Mouse (Mus musculus) heart, embryonic 12.5 days (tissue): ENCODE measurements at regions not wholly inside any gene's neighbourhood (a gene's known extent, or its start where the extent isn't known, plus 50 kb on each side); places are given as distances from the start of the nearest gene placed in this dataset.

Source experiments
- ATAC-seq: fragments of 200-750 bp; cut with Nextera tagmentation; 2 replicates; pipeline ENCODE4 v1.8.0; 2017; ENCODE audit warnings: moderate TSS enrichment, moderate library complexity; ENCODE audit not compliant: insufficient number of reproducible peaks, low FRiP score
- H3K27ac ChIP-seq: fragments of 300-500 bp; sonication (generic); 2 replicates; pipeline ENCODE4 v1.5.1; 2016; ENCODE audit warnings: mild to moderate bottlenecking, moderate library complexity; ENCODE audit not compliant: poor library complexity, severe bottlenecking
- H3K27me3 ChIP-seq: fragments of 300-500 bp; sonication (generic); replicated peaks from 2 replicates; pipeline ENCODE4 v1.6.1; 2016; ENCODE audit warnings: mild to moderate bottlenecking, moderate library complexity
- H3K36me3 ChIP-seq: fragments of 300-500 bp; sonication (generic); 2 replicates; pipeline ENCODE4 v1.6.1; 2016; ENCODE audit warnings: mild to moderate bottlenecking, moderate library complexity
- H3K4me1 ChIP-seq: fragments of 300-500 bp; sonication (generic); replicated peaks from 2 replicates; pipeline ENCODE4 v1.6.1; 2016; ENCODE audit warnings: mild to moderate bottlenecking
- H3K4me2 ChIP-seq: fragments of 300-500 bp; sonication (generic); 2 replicates; pipeline ENCODE4 v1.6.1; 2016; ENCODE audit warnings: mild to moderate bottlenecking, moderate library complexity
- H3K4me3 ChIP-seq: fragments of 300-500 bp; sonication (generic); 2 replicates; pipeline ENCODE4 v1.5.1; 2016; ENCODE audit warnings: mild to moderate bottlenecking
- H3K9ac ChIP-seq: fragments of 300-500 bp; sonication (generic); 2 replicates; pipeline ENCODE4 v1.6.1; 2016; ENCODE audit warnings: mild to moderate bottlenecking, moderate library complexity
- H3K9me3 ChIP-seq: fragments of 300-500 bp; sonication (generic); replicated peaks from 2 replicates; pipeline ENCODE4 v1.6.1; 2016; ENCODE audit warnings: mild to moderate bottlenecking, moderate library complexity
- WGBS: fragments of 180-500 bp; shearing (Covaris S2); methylation state at CpG from one replicate; pipeline ENCODE4 v1.1.7; 2016; 5-methylcytosine and 5-hydroxymethylcytosine counted together

GRCm38 (mm10) chr2:79532610-79533160, 76.1 kb upstream of the Cerkl start:
- WGBS, result 70% methylated on average over 3 of the region's 3 CpGs
- Histone ChIP-seq H3K36me3 (no peaks in the 10 kb centered on the region), H3K27me3 (no peaks in the 10 kb centered on the region), H3K27ac (no peak overlapping the region), H3K4me1 (peaks cover 33% of the 10 kb centered on the region), H3K4me3 (no peak overlapping the region), H3K9me3 (no peaks in the 10 kb centered on the region), H3K9ac (no peak overlapping the region), H3K4me2 (no peak overlapping the region)
- ATAC-seq, result no peak

GRCm38 (mm10) chr2:79537126-79537875, 80.7 kb upstream of the Cerkl start:
- 77% methylated on average over 5 of the region's 5 CpGs for WGBS
- no peak overlapping the region for H3K27ac ChIP-seq
- H3K9me3 ChIP-seq, result no peaks in the 10 kb centered on the region
- no peak overlapping the region for H3K9ac ChIP-seq
- no peak for ATAC-seq
- no peak overlapping the region for H3K4me3 ChIP-seq
- peaks cover 14% of the 10 kb centered on the region for H3K4me1 ChIP-seq
- no peaks in the 10 kb centered on the region for H3K27me3 ChIP-seq
- H3K4me2 ChIP-seq, result no peak overlapping the region
- H3K36me3 ChIP-seq, result no peaks in the 10 kb centered on the region

- Histone ChIP-seq H3K9ac (no peak overlapping the region), H3K4me3 (no peak overlapping the region), H3K27ac (no peak overlapping the region), H3K4me1 (peaks cover 33% of the 10 kb centered on the region), H3K27me3 (no peaks in the 10 kb centered on the region), H3K9me3 (no peaks in the 10 kb centered on the region), H3K4me2 (no peak overlapping the region), H3K36me3 (no peaks in the 10 kb centered on the region)
- no peak for ATAC-seq
- 69% methylated on average over 8 of the region's 8 CpGs for WGBS
These were observed 83.8 kb upstream of the Cerkl start for GRCm38 (mm10) chr2:79540384-79540783.

- H3K9me3 ChIP-seq, result no peaks in the 10 kb centered on the region
- no peak overlapping the region for H3K27ac ChIP-seq
- no peaks in the 10 kb centered on the region for H3K36me3 ChIP-seq
- peaks cover 36% of the 10 kb centered on the region for H3K4me1 ChIP-seq
- H3K4me2 ChIP-seq, result no peak overlapping the region
- no peak overlapping the region for H3K9ac ChIP-seq
- WGBS, result 59% methylated on average over 6 of the region's 6 CpGs
- ATAC-seq, result no peak
- H3K4me3 ChIP-seq, result no peak overlapping the region
- H3K27me3 ChIP-seq, result no peaks in the 10 kb centered on the region
These were observed 85.8 kb upstream of the Cerkl start for GRCm38 (mm10) chr2:79542191-79542980.

GRCm38 (mm10) chr2:79543456-79543855, 86.9 kb upstream of the Cerkl start:
- H3K4me2 ChIP-seq, result no peak overlapping the region
- H3K9me3 ChIP-seq, result no peaks in the 10 kb centered on the region
- no peak overlapping the region for H3K9ac ChIP-seq
- H3K36me3 ChIP-seq, result no peaks in the 10 kb centered on the region
- no peak for ATAC-seq
- no peak overlapping the region for H3K4me3 ChIP-seq
- no peaks in the 10 kb centered on the region for H3K27me3 ChIP-seq
- peaks cover 36% of the 10 kb centered on the region for H3K4me1 ChIP-seq
- WGBS, result 65% methylated on average over 5 of the region's 5 CpGs
- H3K27ac ChIP-seq, result no peak overlapping the region

- WGBS, result 83% methylated on average over 8 of the region's 8 CpGs
- no peaks in the 10 kb centered on the region for H3K36me3 ChIP-seq
- ATAC-seq, result no peak
- H3K4me1 ChIP-seq, result peaks cover 36% of the 10 kb centered on the region
- no peak overlapping the region for H3K4me2 ChIP-seq
- no peaks in the 10 kb centered on the region for H3K27me3 ChIP-seq
- H3K9ac ChIP-seq, result no peak overlapping the region
- H3K27ac ChIP-seq, result peak overlapping the region; percentile 41
- H3K4me3 ChIP-seq, result no peak overlapping the region
- no peaks in the 10 kb centered on the region for H3K9me3 ChIP-seq
These were observed 87.6 kb upstream of the Cerkl start for GRCm38 (mm10) chr2:79543948-79544792.

GRCm38 (mm10) chr2:79544793-79545260, 88.2 kb upstream of the Cerkl start:
- Histone ChIP-seq H3K4me1 (peaks cover 36% of the 10 kb centered on the region), H3K9ac (no peak overlapping the region), H3K27ac (peak overlapping the region; percentile 41), H3K36me3 (no peaks in the 10 kb centered on the region), H3K9me3 (no peaks in the 10 kb centered on the region), H3K4me3 (no peak overlapping the region), H3K4me2 (no peak overlapping the region), H3K27me3 (no peaks in the 10 kb centered on the region)
- peak; percentile 18; the same call in 1 of the 2 replicates for ATAC-seq
- 42% methylated on average over 4 of the region's 4 CpGs for WGBS

GRCm38 (mm10) chr2:79546206-79546605, 88.9 kb upstream of the Itprid2 start:
- Histone ChIP-seq H3K4me1 (peaks cover 36% of the 10 kb centered on the region), H3K4me3 (no peak overlapping the region), H3K36me3 (no peaks in the 10 kb centered on the region), H3K9me3 (no peaks in the 10 kb centered on the region), H3K27ac (no peak overlapping the region), H3K4me2 (no peak overlapping the region), H3K27me3 (no peaks in the 10 kb centered on the region), H3K9ac (no peak overlapping the region)
- ATAC-seq, result no peak
- 80% methylated on average over 4 of the region's 4 CpGs for WGBS

GRCm38 (mm10) chr2:79547284-79547683, 87.9 kb upstream of the Itprid2 start:
- Histone ChIP-seq H3K36me3 (no peaks in the 10 kb centered on the region), H3K4me2 (no peak overlapping the region), H3K9ac (no peak overlapping the region), H3K27me3 (no peaks in the 10 kb centered on the region), H3K27ac (no peak overlapping the region), H3K9me3 (no peaks in the 10 kb centered on the region), H3K4me1 (peaks cover 36% of the 10 kb centered on the region), H3K4me3 (no peak overlapping the region)
- peak; percentile 53; the same call in 1 of the 2 replicates for ATAC-seq
- WGBS, result 49% methylated on average over 3 of the region's 3 CpGs

- no peaks in the 10 kb centered on the region for H3K9me3 ChIP-seq
- 62% methylated on average over 8 of the region's 8 CpGs for WGBS
These were observed 87.0 kb upstream of the Itprid2 start for GRCm38 (mm10) chr2:79548039-79548600.

More at GRCm38 (mm10) chr2:79548039-79548600, 87.0 kb upstream of the Itprid2 start:
- H3K4me2 ChIP-seq, result no peak overlapping the region
- H3K27me3 ChIP-seq, result no peaks in the 10 kb centered on the region
- peaks cover 33% of the 10 kb centered on the region for H3K4me1 ChIP-seq
- no peak overlapping the region for H3K4me3 ChIP-seq
- no peaks in the 10 kb centered on the region for H3K36me3 ChIP-seq
- no peak overlapping the region for H3K27ac ChIP-seq
- no peak overlapping the region for H3K9ac ChIP-seq
- ATAC-seq, result no peak
